Mouse (Mus musculus): ENCODE results near the gene Gzmm.

Gene Gzmm

DNA sequence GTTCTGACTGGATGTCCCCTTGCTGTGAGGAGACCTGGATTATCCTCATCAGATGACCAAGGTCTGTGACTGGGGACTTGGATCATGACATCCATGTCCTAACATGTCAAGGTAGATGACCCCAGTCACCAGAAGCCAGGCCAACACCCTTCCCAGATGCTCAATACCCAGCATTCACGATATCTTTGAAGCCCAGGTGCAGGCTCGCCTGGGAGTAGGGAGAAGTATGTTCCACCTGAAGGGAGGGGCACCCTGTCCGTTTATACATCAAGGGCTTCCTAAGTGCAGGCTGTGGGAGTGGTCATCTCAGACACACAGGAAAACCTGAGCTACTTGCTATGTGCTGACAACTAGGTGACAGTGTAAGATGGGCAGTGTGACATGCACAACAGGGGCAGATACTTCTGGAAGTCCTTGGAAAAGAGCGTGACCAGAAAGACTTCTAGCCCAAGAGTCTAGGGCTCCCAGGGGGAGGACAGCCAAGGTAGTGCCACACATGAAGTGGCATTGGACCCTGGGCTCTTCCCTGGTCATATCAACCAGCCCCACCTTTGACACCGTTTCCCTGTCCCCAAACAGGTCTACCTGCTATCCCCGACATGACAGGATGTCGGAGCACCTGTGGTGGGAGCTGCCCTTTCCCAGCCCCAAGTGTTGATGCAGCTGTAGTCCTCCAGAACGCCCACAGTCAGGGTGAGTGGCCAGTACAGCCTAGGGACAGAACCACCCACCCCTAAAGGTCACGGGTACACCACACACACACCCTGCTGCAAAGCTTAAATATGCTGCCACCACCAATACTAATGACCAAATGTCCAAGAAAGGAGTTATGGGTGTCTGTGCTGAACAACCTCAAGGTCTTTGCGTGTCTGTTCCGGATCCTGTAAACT, 8.0 kb upstream of the Gzmm start:
- no peak for DNase-seq (ENCODE audit: low read depth, low spot score)

DNA sequence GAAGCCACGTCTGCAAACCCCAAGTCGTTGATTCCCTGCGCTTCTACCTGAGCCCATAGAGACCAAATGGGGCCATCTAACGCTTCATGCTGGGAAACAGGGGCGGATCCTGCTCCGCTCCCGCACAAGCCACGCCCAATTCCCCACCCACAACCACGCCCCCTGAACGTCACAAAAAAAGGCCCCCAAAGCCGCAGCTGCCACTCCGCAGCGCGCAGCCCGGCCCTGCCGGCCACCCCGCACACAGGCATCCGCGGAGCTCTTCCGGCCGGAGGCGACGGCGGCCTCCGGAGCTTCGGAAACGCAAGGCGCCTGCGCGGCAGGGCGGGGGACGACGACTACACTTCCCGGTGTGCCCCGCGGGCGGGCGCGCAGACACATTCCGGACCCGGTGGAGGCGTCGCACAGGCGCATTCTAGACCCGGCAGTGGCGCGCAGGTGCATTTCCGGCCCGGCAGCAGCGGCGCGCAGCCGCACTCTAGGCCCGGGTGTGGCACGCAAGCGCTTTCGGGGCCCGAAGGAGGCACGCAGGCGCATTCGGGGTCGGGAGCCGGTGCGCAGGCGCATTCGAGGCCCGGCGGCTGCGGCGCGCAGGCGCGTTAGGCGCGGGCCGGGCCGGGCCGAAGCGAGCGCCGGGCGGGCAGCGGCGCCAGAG, 7.1 kb upstream of the Gzmm start, which contains the start of gene Cdc34:
Gene Cdc34 (plus strand): TSS at position 605 of the 655 bp plus-strand sequence.
- DNase-seq (ENCODE audit: low read depth, low spot score), result peak; percentile 99

DNA sequence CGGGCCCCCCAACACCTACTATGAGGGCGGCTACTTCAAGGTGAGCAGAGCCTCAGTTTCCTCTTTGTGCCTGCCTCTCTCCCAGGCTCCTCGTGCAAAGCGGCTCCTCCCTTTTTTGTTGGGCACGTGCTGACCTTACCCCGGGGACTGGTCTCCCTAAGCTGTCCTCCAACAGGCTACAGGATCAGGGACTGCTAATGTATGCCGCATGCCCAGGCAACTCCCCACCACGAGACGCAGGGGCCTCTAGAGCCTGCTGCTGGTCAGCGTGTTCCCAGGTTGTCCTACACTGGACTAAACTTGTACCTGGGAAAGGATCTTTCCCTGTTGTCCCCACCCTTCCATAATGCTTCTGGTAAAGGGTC, 6.3 kb upstream of the Gzmm start:
- DNase-seq (ENCODE audit: low read depth, low spot score), result no peak

DNA sequence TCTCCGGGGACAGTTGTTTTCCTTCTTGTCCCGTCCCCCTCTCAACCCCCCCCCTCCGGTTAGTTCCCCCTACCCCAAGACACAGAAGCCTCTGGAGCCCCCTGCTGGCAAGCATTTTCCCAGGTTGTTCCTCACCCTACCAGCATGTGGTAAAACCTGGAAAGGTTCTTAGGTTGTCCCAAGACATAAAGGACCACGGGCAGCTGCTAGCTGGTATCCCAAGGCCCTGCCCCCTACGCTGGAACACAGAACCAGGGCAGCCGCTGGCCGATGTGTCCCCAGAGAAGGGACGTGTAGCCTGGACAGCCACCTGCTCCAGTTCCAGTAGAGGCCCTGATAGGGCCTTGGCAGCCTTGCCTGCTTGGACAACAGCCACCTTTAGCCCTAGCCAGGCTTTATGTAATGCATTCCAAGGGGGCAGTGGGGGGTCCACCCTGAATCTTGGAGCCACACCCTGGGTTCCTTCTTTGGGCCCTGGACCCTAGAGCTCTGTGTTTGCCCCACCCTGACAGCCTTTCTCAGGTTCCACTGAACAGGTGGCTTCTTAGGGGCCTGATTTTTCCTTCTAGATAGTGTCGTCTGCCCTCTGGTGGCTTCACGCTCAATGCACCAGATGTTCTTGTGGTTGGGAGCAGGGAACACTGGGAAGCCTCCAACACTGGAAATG, 5.8 kb upstream of the Gzmm start:
- DNase-seq (ENCODE audit: low read depth, low spot score), result no peak

DNA sequence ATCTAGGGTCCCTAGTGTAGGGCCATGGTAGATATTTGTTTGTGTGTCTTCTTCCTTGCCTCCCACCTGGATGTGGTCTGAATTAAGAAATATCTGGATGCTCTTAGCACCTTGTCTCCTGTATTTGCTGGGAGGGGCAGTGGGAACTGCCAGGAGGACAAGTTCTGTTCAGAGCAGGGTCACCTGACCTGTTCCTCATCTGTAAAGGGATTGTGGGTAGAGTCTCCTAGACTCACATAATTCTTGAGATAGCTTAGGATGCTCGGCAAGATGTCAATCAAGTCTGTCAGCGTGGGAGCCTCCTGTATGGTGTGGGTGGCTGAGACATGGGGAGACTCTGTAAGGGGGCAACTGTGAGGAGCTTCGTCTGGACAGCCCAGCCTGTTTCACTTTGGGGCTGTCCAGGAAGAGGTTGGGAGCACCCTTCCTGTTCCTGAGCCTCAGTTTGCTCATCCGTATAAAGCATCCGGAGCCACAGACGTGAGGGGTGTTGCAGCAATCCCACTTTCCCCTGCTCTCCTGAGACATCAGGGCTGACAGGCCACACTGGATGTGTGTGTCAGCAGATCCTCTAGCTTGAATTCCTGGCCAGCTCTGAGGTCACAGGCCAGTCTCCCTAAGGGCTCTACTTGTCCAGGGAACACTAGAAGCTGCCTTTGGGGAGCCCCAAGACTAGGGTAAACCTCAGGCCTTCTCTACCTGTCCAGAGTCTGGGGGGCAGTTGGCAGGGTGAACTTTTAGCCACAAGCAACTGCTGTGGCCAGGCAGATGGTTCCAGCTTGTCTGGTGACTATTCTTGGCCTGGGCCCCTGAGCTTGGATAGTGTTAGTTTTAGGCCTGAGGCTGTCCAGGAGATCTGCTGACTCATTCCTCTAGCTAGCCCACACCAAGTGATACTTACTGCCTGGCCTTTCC, 4.8 kb upstream of the Gzmm start:
- DNase-seq (ENCODE audit: low read depth, low spot score), result no peak

DNA sequence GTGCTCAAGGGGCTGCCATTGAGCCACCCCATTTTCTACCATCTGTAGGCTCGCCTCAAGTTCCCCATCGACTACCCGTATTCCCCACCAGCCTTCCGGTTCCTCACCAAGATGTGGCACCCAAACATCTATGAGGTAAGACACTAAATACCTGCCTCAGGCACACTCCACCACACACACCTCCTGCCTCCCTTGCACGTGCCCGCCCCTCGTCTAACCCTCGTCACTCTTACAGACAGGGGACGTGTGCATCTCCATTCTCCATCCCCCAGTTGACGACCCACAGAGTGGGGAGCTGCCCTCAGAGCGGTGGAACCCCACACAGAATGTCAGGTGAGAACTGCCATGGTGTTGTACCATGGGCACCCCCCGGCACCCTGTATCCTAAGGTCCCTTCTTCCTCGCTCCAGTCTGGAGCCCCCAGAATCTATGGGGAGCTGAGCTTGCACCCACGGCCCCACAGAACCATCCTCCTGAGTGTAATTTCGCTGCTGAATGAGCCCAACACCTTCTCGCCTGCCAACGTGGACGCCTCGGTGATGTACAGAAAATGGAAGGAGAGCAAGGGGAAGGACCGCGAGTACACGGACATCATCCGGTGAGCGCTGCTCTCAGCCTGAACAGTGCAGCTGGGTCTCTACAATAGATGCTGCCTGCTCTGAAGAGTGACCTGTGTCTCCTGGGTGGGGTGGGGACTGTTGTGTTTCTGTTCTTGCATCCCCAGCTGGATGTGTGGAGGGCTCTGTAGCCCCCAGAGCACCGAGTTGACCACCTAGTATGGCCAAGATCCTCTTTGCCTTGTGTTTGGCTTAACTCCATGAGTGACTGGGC, 3.8 kb upstream of the Gzmm start:
- DNase-seq (ENCODE audit: low read depth, low spot score), result no peak

DNA sequence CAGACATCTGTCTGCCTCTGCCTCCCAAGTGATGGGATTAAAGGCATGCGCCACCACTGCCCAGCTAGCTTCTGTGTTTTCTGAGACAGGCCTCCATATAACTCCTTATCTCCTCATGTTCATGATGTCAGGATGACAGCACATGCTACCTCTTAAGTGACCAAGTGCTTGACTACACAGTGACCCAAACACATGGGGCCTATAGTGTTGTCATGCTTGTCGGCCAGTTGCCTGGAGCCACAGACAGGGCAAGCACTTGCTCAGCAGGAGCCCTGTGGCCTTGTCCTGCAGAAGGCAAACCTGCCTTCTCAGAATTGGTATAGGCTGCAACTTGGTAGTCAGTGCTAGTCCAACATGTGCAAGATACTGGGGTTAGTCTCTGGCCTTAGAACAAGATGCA, 2.6 kb upstream of the Gzmm start:
- no peak for DNase-seq (ENCODE audit: low read depth, low spot score)

DNA sequence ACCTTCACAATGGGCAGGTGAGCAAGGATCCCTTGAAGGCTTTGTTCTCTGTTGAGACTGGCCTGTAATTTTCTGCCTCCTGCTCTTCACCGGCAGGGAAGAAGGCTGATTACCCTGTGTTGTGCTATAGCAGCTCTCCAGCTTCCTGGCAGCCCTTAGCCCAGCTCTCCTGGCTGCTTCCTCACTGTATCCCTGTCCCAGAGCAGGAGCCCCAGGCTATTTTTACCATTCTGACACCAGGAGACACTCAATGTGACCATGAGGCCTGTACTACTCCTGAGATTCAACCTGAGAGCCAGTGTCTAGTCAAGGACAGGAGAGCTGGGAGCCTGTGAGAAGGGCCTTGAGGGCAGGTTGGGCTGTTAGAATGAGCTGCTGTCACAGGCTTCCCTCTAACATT, 2.1 kb upstream of the Gzmm start:
- DNase-seq (ENCODE audit: low read depth, low spot score), result no peak

DNA sequence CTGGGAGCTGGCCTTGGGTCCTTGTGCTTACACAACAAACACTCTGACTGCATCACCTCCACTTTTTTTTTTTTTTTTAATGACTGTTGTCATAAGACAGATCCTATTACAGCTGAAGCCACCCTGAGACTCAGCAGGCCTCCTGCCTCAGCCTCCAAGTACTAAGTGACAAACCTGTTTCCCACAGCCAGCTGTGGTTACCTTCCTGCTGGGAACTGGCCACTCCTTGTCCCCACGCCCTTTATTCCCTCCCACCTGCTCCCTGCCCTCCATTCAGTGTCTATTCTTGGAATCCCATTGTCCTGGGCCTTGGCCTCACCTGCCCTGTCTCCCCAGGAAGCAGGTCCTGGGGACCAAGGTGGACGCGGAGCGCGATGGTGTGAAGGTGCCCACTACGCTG, 1.3 kb upstream of the Gzmm start:
- DNase-seq (ENCODE audit: low read depth, low spot score), result no peak

DNA sequence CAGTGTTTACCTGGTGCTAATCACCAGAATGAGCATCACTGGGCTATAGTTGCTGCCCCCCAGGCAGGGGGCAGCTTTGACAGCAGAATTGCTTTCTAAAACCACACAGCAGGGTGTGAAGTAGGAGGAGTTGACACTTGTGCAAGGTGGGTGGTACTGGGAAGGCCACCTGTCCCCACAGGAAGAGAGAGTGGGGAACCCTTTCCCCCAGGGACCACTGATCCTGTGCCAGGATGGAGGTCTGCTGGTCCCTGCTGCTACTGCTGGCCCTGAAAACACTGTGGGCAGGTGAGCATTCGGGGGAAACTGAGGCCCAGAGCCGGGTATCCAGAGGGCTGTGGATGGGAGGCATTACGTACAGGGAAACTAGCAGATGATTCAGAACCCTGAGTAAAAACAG, 358 bp downstream of the Gzmm start:
- DNase-seq (ENCODE audit: low read depth, low spot score), result no peak

DNA sequence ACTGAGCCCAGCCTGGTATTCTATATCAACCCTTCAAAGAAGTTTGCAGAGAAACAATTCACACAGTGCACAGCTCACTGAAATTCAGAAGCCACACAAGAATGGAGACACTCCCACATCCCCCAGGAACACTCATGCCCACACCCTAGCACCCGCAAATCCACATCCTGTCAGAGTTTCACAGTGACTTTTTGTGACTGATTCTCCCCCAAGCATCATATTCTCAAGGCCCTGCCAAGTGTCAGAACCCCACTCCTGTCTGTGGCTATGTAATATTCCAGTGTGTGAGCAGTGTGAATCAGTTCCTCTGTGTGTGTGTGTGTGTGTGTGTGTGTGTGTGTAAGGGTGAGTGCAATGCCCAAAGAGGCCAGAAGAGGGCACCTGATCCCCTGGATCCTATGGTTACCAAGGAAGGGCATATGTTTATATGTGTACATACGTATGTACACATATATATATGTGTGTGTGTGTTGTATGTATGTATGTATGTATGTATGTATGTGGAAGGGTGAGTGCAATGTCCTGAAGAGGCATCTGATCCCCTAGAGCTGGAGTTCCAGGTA, 3.2 kb downstream of the Gzmm start:
- DNase-seq (ENCODE audit: low read depth, low spot score), result no peak

DNA sequence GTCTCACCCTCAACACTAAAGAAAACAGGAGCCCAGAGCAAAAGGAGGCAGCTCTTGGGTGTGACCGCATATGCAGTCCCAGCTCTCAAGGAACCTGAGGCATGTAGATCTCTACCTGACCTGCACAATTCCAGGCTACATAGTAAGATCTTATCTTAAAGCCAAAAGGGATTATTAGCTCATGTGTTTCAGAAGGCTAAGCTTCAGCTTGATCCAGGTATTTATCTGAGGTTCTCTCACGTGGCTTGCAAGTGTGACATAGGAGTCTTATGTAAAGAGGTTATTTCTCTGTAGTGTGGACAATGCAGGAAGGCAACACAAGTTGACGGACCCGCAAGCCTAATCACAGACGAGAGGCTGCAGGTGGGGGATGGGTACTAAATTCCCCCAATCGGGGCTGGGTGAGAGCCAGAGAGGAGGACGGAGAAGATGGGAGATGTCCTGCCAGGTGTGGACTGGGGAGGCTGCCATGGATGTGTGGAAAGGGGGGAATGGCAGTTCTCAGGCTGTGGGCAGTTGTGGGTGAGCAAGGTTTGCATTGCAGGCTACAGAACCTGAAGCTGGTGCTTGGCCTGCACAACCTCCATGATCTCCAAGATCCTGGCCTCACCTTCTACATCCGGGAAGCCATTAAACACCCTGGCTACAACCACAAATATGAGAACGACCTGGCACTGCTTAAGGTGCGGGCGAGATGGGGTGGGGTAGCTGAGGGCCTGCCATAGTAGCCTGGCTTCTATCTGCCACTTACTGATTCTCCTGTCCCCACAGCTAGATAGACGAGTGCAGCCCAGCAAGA, 5.0 kb downstream of the Gzmm start:
- DNase-seq (ENCODE audit: low read depth, low spot score), result peak; percentile 53

DNA sequence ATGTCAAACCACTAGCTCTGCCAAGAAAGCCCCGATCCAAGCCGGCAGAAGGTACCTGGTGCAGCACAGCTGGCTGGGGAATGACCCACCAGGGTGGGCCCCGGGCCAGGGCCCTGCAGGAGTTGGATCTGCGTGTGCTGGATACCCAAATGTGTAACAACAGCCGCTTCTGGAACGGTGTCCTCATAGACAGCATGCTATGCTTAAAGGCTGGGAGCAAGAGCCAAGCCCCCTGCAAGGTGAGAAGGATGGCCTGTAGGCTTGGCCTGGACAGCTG, 5.5 kb downstream of the Gzmm start:
- no peak for DNase-seq (ENCODE audit: low read depth, low spot score)

DNA sequence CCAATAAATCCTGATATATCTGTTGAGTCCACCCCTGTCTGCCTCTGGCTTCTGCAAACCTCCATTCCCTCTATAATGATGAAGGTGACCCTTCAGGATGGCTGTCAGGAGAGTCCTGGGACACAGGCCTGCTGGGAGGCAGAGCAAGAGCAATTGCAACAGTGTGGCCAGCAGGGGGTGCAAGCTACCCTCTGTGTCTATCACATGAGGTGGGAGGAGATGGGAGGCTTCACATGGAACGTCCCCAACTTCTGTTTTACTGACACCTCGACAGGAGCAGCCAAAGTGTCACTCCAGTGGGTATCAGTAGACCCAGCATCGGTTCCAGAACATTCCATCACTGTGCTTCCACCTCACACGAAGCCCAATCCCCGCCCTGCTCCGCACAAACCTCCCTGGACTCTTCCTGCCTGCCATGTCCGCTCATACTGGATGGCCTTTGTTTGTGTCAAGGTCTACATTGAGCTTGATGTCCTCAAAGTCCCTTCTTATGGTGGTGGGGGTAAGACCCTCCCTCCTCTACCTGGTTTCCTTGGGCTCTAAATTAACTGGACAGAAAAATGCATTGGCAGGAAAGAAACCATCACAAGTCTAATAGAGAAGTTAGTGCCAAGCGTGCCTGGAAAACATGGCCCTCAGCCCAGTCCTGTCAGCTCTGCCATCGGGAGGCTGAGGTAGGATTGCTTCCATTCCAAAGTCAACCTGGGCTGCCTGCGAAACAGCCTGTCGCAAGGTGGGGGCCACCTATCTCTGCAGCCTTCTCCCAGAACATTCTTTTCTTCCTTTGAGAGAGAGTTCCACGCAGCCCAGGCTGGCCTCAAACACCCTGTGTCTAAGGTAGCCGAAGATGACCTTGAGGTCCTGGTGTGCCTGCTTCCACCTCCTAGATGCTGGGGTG, 6.7 kb downstream of the Gzmm start:
- DNase-seq (ENCODE audit: low read depth, low spot score), result peak; percentile 59

DNA sequence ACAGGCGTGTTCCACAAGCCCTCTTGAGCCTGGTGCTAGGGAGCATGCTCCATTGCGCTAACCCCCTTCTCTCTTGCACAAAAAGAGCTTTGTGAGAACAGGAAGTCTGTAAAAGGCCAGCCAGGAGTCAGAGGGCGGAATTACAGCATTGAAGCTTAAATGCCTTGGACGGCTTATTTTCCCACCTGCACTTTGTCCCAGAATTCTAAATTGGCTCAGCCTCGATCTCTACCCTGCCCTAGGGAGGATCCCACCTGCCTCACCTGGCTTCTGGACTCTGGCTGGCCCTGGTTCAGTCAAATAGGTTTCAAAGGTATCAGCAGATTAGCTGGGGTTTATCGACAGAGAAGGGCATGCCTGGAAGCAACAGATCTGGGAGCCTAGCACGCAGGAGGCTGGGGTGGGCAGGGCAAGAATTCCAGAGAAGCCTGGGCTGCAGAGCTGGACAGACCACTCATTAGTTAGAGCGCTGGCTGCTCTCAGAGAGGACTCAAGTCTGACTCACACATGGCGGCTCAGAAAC, 7.4 kb downstream of the Gzmm start:
- no peak for DNase-seq (ENCODE audit: low read depth, low spot score)

DNA sequence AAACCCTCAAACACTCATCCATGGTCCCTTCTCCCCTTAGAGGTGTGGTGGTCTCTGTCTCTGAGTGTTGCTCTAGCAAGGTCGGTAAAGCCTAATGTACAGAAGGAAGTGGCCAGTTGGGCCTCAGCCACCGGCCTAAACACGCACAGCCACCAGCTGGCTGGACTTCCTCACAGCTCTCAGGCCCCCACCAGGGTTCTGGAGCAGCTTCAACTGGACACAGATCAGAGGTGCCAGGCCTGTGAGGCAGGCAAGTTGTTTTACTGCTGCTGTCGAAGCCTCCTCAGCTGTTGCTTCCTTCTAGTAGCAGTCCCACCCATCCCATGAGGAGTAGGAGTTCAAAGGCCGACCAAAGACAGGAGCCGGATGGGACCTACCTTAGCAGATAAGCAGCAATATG, 9.1 kb downstream of the Gzmm start:
- DNase-seq (ENCODE audit: low read depth, low spot score), result no peak

DNA sequence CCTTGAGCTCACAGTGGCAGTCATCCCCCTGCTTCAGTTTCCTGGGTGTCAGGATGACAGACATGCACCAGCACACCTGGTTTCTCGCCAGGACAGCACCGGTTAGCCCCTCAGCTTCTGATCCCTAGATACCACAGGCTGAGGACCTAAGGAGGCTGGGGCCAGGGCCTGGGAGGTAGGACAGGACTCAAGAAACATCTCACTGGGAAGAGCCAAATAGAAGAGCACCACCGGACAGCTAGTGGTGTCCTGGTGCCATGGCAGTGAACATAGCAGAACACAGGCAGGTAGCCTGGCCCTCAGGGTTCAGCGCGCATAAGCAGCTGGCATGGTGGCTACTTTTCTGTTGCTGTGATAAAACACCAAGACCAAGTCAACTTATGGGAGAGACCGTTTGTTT, 9.6 kb downstream of the Gzmm start:
- DNase-seq (ENCODE audit: low read depth, low spot score), result no peak

DNA sequence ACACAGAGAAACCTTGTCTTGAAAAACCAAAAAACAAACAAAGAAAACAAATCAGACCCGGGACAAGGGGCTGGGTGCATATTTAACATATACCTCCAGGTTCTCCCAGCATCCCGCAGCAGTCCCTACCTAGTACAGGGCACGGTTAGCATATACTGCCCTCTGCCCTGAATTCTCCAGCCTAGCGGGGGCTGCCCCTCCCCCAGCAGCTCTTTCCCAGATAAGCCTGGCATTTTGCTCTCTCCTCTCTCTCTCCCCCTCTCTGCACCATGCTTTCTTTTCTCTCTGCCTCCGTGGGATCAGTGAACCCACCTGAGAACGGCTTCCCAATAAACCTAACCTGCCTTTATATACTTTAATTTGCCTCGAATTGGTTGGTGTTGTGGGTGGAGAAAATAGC, 11.9 kb downstream of the Gzmm start:
- no peak for DNase-seq (ENCODE audit: low read depth, low spot score)

Measured in retina, postnatal 7 days (tissue).